Mouse (Mus musculus) spleen, postnatal 4 days (tissue): ENCODE measurements at regions not wholly inside any gene's neighbourhood (a gene's known extent, or its start where the extent isn't known, plus 50 kb on each side); places are given as distances from the start of the nearest gene placed in this dataset.

Experiments
- DNase-seq, 2 experiments: peaks; one replicate each; pipeline ENCODE4 v3.0.0; 2022; ENCODE audit warnings: low spot score in 2 of 2

DNA sequence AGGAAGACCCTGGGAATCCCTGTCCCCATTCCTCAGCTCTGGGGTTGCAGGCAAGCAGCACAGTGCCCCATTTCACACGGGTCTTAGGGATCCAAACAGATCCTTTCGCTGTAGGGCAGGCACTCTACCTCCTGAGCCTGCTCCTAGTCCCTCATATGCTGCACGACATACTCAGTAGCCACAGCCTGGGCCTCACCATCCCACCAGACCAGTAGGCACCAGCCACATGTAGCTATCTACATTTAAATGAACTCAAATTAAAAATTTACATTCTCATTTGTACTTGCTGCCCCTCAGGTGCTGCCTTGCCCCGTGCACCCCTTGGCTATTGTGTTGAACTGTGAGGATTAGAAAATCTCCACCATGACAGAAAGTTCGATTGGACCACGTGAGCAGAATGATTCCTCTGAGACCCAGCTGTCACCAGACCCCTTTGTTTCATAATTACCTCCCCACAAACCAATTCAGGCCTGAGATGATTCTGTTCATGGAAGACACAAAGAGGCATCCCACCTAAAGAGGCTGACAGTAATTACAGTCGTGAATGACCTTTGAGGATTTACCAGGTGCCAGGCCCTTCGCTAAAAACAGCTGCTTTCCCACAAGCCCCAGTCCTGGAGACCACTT lies 67.9 kb upstream of the Ctnnb1 start:
- no peak for DNase-seq

DNA sequence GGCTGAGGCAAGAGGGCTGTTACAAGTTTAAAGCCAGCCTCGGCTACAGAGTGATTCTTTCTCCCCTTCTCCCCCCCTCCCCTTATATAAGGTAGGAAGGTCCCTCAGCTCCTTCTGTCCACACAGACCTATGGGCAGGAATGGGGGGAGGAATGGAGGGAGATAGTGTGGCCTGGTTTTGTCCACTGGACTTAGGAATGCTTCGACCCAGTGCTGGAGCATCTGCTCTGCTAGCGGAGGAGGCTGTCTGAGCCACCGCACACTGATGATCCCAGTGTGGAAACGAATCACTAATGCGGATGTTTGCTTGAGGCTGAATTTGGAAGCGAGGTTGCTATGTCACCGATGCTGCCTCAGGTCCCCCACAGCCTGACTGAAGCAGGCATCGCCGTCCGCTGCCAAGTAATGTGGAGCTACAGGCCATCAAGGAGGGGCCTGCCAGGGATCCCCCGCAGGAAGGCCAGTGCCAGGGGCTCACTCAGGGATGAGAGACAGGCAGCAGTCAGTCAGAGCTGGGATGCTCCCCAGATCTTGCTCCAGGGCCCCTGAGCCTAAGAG lies 67.1 kb upstream of the Ctnnb1 start:
- no peak for DNase-seq

GRCm38 (mm10) chr9:120864410-120864809 lies 64.6 kb upstream of the Ctnnb1 start:
- DNase-seq, result no peak

GRCm38 (mm10) chr9:120866251-120866650 lies 62.8 kb upstream of the Ctnnb1 start:
- no peak for DNase-seq

DNA sequence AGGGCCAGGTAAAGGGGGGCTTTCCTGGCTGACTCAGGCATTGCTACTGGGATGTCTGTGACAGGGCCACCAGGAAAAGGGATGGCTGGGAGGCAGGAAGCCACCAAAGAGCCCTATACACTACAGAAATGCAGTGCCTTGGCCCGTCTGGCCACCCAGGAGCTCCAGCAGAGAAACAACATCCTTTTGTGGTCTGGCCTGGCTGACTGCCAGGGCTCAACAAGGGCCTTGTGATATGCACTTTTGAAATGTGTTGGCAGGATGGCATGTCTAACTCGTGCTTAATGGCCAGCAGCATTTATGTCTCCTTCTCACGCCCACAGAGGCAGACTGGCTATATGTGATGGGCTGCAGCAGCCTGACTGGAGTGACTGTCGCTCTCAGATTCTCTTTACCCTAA lies 62.3 kb upstream of the Ctnnb1 start:
- DNase-seq, result peak in 1 of 2 experiments; percentile 41

DNA sequence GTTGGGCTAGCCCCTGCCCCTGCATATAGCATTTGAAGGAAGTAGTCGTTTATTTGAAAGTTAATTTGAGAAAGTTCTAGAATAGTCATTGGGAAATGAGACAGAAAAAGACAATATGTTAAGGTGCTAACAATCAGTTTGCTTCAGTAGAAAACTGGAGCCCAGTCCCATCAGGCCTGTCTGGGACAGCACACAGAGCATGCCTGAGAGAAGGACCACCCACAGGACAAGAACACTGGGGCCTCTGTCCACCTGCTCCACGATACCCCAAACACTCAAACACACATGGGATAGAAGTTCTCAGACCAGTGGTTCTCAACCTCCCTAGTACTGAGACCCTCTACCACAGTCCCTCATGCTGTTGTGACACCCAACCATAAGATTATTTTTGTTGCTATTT lies 61.2 kb upstream of the Ctnnb1 start:
- DNase-seq, result no peak

GRCm38 (mm10) chr9:120868330-120868729 lies 60.7 kb upstream of the Ctnnb1 start:
- DNase-seq, result no peak

- DNase-seq, result no peak
Measured at GRCm38 (mm10) chr9:120869432-120870081, 59.5 kb upstream of the Ctnnb1 start.

DNA sequence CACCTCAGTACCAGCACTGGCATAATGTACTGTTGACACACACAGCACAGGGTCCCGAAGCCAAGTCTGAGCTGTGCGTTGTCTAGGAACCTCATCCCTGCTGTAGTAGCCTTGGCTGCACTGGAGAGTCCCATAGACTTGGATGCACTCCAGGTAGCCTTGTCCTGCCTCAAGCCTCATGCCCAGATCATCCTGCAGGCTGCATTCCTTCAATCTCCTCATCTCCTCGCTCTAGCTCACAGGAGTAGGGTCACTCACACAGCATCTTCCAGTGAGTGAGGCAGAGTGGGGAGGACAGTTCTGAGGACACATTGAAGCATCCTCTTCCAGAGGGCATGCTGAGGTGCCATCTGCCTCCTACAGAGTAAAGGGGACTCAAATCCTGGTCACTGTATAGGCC lies 55.7 kb upstream of the Ctnnb1 start:
- DNase-seq, result no peak

GRCm38 (mm10) chr9:120874416-120874976 lies 54.5 kb upstream of the Ctnnb1 start:
- DNase-seq, result no peak

DNA sequence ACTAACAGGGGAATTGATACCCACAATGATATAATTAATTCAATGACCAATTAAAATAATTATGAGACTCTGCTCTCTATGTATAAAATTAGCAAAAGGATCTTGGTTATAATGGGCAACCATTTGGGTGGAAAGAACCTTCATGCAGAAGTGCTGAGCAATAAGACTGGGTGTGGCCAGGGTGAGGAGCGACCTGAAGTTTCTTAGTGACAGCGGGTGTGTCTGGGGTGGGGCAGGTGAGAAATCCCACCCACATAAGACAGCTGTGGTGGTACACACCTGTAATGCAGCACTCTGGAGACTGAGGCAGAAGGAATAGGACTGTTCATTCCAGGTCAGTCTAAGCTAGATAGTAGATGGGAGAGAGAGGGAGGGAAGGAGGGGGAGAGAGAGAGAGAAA lies 51.9 kb upstream of the Ctnnb1 start:
- no peak for DNase-seq
